Mouse (Mus musculus) limb, embryonic 14.5 days (tissue): ENCODE measurements at regions not wholly inside any gene's neighbourhood (a gene's known extent, or its start where the extent isn't known, plus 50 kb on each side); places are given as distances from the start of the nearest gene placed in this dataset.

Source experiments
- ATAC-seq: fragments of 200-750 bp; cut with Nextera tagmentation; 2 replicates; pipeline ENCODE4 v1.8.0; 2017; ENCODE audit warnings: low read depth, moderate number of reproducible peaks, moderate TSS enrichment; ENCODE audit not compliant: low FRiP score
- DNase-seq: peaks from one replicate; pipeline ENCODE4 v3.0.0-alpha.2; 2015; ENCODE audit warnings: low spot score
- H3K27ac ChIP-seq: fragments of 300-500 bp; sonication (generic); replicated peaks from 2 replicates; pipeline ENCODE4 v1.5.1; 2014; ENCODE audit warnings: low read depth, mild to moderate bottlenecking, low read length, moderate library complexity, mixed read lengths
- H3K27me3 ChIP-seq: fragments of 300-500 bp; sonication (generic); 2 replicates; pipeline ENCODE4 v1.6.1; 2014; ENCODE audit warnings: low read length, mixed read lengths; ENCODE audit not compliant: control insufficient read depth, insufficient read depth
- H3K36me3 ChIP-seq: fragments of 300-500 bp; sonication (generic); 2 replicates; pipeline ENCODE4 v1.6.1; 2014; ENCODE audit warnings: mild to moderate bottlenecking, low read length, moderate library complexity, mixed read lengths; ENCODE audit not compliant: control insufficient read depth, insufficient read depth
- H3K4me1 ChIP-seq: fragments of 300-500 bp; sonication (generic); 2 replicates; pipeline ENCODE4 v1.6.1; 2014; ENCODE audit warnings: antibody characterized with exemption, low read length, mixed read lengths; ENCODE audit not compliant: control insufficient read depth, insufficient read depth
- H3K4me2 ChIP-seq: fragments of 300-500 bp; sonication (generic); replicated peaks from 2 replicates; pipeline ENCODE4 v1.6.1; 2014; ENCODE audit warnings: low read depth, mild to moderate bottlenecking, low read length, moderate library complexity; ENCODE audit not compliant: severe bottlenecking
- H3K4me3 ChIP-seq: fragments of 300-500 bp; sonication (generic); replicated peaks from 2 replicates; pipeline ENCODE4 v1.5.1; 2014; ENCODE audit warnings: low read length
- H3K9ac ChIP-seq: fragments of 300-500 bp; sonication (generic); 2 replicates; pipeline ENCODE4 v1.6.1; 2014; ENCODE audit warnings: mild to moderate bottlenecking, low read depth, low read length, moderate library complexity; ENCODE audit not compliant: severe bottlenecking
- H3K9me3 ChIP-seq: fragments of 300-500 bp; sonication (generic); 2 replicates; pipeline ENCODE4 v1.6.1; 2016; ENCODE audit warnings: low read length; ENCODE audit not compliant: control insufficient read depth
- POLR2A ChIP-seq: fragments of 200-500 bp; IDR thresholded peaks from 2 replicates; pipeline ENCODE4 v1.8.0; 2012; ENCODE audit warnings: inconsistent platforms, mild to moderate bottlenecking, moderate library complexity, borderline replicate concordance; ENCODE audit not compliant: insufficient read depth, insufficient read length; ENCODE audit errors: extremely low read depth
- WGBS: fragments of 180-500 bp; shearing (Covaris S2); extraction: QIAGEN DNeasy Blood & Tissue Kit; methylation state at CpG from one replicate; pipeline ENCODE4 v1.1.7; 2014; 5-methylcytosine and 5-hydroxymethylcytosine counted together

DNA sequence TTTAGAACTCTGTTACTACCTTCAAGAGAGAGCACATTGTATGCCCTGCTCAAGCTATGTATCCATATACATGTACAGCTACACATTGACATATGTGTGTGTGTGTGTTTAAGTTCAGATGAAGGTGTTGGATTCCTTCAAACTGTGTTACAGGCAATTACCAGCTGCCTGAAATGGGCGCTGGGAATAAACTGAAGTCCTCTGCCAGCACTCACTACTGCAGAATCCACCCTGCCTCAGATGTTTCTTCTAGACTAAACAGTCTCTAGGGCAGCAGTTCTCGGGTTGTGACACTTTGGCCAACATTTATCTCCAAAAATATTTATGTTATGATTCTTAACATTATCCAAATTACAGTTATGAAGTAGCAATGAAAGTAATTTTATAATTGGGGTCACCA, 595.7 kb upstream of the Fam174a start:
- no peaks in the 10 kb centered on the region for H3K27me3 ChIP-seq
- no peaks in the 10 kb centered on the region for H3K9me3 ChIP-seq
- H3K36me3 ChIP-seq, result no peaks in the 10 kb centered on the region
- H3K4me1 ChIP-seq, result no peaks in the 10 kb centered on the region
- no peak for TF ChIP-seq POLR2A
- no peak overlapping the region for H3K4me3 ChIP-seq
- H3K4me2 ChIP-seq, result no peak overlapping the region
- WGBS, result 61% methylated on average over 2 of the region's 2 CpGs
- H3K27ac ChIP-seq, result no peak overlapping the region
- DNase-seq, result no peak
- ATAC-seq, result no peak
- no peak overlapping the region for H3K9ac ChIP-seq

- Histone ChIP-seq H3K4me1 (no peaks in the 10 kb centered on the region), H3K4me2 (no peak overlapping the region), H3K27ac (no peak overlapping the region), H3K4me3 (no peak overlapping the region), H3K9ac (no peak overlapping the region), H3K9me3 (no peaks in the 10 kb centered on the region), H3K27me3 (no peaks in the 10 kb centered on the region), H3K36me3 (no peaks in the 10 kb centered on the region)
- 61% methylated on average over 1 of the region's 1 CpGs for whole genome bisulfite sequencing
- ATAC-seq (no peak), DNase-seq (no peak)
- no peak for TF ChIP-seq POLR2A
These were observed 559.9 kb upstream of the Fam174a start for GRCm38 (mm10) chr1:94753523-94753922.

DNA sequence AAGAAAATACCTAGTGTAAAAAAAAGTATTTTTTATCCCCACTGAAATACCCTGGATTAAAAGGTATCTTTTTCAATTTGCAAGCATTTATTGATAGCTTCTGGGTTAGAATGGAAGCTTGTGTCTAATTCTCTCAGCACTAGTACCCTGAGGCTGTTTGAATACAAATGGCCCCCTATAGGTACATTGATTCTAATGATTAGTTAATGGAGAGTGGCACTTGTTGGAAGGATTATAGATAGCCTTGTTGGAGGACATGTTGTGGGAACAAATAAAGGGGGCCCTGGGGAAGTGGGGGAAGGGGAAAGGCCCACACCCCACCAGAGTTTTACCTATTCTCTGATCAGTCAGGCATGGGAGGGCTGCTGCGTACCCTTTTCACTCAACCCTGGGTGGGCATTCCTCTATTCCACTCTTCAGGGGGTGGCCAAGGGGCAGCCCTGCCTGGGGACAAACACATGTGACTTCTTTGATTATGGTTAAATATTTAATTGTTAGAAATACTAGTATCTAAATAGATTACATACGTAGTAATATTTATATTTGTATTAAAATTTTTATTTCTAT, 524.3 kb upstream of the Fam174a start:
- Histone ChIP-seq H3K4me1 (no peaks in the 10 kb centered on the region), H3K27ac (no peak overlapping the region), H3K27me3 (no peaks in the 10 kb centered on the region), H3K4me2 (no peak overlapping the region), H3K9ac (no peak overlapping the region), H3K36me3 (no peaks in the 10 kb centered on the region), H3K4me3 (no peak overlapping the region), H3K9me3 (no peaks in the 10 kb centered on the region)
- DNase-seq (no peak), ATAC-seq (no peak)
- TF ChIP-seq POLR2A, result no peak
- 74% methylated on average over 2 of the region's 2 CpGs for WGBS

- Histone ChIP-seq H3K4me1 (no peaks in the 10 kb centered on the region), H3K27me3 (no peaks in the 10 kb centered on the region), H3K9me3 (no peaks in the 10 kb centered on the region), H3K4me3 (no peak overlapping the region), H3K27ac (no peak overlapping the region), H3K4me2 (no peak overlapping the region), H3K9ac (no peak overlapping the region), H3K36me3 (no peaks in the 10 kb centered on the region)
- ATAC-seq, result peak; percentile 15; the same call in 1 of the 2 replicates
- no peak for DNase-seq
- TF ChIP-seq POLR2A, result no peak
- WGBS, result 29% methylated on average over 7 of the region's 7 CpGs
These were observed 522.8 kb upstream of the Fam174a start for GRCm38 (mm10) chr1:94790604-94791003.

DNA sequence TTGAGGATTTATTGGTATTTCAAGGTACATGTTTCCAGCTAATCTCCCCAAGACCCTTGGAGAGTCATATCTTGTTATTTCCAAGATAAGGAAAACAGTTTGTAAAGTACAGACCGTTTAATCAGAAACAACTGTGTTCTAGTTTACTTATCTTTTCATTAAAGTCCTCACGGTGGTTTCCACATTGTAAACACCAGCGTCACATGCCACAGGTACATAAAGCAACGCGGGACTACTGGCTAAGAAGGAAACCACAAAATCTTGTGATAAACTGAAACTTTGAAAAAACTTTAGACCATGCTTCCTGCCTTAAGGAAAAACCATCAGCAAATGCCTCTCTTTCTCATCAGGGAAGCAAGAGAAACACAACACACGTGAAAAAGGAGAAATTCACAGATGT, 522.4 kb upstream of the Fam174a start:
- no peak overlapping the region for H3K9ac ChIP-seq
- ATAC-seq (peak; percentile 34; the same call in 1 of the 2 replicates), DNase-seq (no peak)
- no peaks in the 10 kb centered on the region for H3K9me3 ChIP-seq
- H3K4me2 ChIP-seq, result no peak overlapping the region
- WGBS, result 23% methylated on average over 6 of the region's 6 CpGs
- no peak for TF ChIP-seq POLR2A
- no peak overlapping the region for H3K27ac ChIP-seq
- H3K36me3 ChIP-seq, result no peaks in the 10 kb centered on the region
- H3K4me3 ChIP-seq, result no peak overlapping the region
- no peaks in the 10 kb centered on the region for H3K4me1 ChIP-seq
- H3K27me3 ChIP-seq, result no peaks in the 10 kb centered on the region

GRCm38 (mm10) chr1:94796028-94796427, 517.4 kb upstream of the Fam174a start:
- TF ChIP-seq POLR2A, result no peak

More at GRCm38 (mm10) chr1:94796028-94796427, 517.4 kb upstream of the Fam174a start:
- Histone ChIP-seq H3K4me3 (no peak overlapping the region), H3K4me1 (no peaks in the 10 kb centered on the region), H3K27me3 (no peaks in the 10 kb centered on the region), H3K27ac (no peak overlapping the region), H3K4me2 (no peak overlapping the region), H3K36me3 (no peaks in the 10 kb centered on the region), H3K9me3 (no peaks in the 10 kb centered on the region), H3K9ac (no peak overlapping the region)
- no peak for ATAC-seq
- WGBS, result 33% methylated on average over 1 of the region's 1 CpGs
- DNase-seq, result no peak
